Mouse (Mus musculus): Measurements from ENCODE around the gene Ndufb3.
"Not testable (repeated sequence)": the region's sequence is repeated elsewhere in the genome, so short reads cannot be mapped to it uniquely, and the experiment has no call there.

The Ndufb3 gene

DNA sequence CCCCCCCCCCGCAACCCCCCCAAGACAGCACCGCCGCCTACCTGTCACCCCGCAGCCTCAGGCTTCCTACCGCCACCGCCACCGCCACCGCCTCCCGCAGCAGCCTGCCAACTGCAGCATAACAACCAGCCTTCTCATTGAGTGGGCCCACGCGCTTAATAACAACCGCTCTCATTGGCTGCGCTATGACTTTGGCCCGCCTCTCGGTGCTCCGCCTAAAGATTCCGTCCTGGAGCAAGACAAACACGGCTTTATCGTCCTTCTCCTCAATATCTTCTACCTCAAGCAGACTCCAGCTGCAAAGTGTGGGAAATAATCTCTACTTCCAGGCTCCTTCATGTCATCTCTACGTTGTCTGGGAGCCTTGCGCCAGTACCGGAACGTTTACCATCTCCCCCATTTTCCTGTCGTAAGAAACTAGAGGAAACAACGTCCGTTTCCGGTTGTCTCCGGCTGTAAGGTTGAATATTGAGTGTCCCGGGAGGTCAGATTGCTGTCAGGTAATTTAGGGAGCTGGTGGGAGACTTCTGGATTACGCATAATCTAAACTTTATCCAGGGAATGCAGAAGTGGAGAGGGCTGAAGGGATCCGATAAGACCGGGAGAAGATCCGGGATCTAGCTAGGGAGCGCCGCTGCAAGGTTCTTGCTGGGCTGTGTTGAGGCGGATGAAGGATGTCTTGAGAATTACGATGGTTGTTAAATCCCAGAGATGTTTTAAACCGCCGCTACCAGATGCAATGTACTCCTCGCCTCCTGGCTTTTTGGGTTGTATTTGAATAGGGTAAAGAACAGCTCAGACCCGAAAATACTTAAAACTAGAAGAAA lies at the start of gene Ndufb3, which contains the start of gene Fam126b:
Gene Ndufb3, plus strand, starts transcription at position 214 of the 827 bp plus-strand sequence.
Gene Fam126b, minus strand, starts transcription at position 153 of the 827 bp plus-strand sequence.
- peak; percentile 82 to 88 for DNase-seq (ENCODE audit: low spot score in 2 of 2)

GRCm38 (mm10) chr1:58541386-58541785 lies 44.8 kb upstream of the Ndufb3 start:
- DNase-seq (ENCODE audit: low spot score in 2 of 2) = no peak

DNA sequence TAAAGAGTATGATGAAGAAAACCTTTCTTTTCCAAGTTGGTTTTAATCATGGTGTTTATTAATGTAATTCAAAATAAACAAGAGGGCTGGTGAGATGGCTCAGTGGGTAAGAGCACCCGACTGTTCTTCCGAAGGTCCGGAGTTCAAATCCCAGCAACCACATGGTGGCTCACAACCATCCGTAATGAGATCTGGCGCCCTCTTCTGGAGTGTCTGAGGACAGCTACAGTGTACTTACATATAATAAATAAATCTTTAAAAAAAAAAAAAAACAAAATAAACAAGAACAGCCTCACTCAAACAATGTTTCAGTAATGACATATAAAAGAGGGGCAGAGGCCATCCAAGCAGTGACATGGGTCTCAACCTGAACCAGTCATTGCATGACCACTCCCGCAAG lies 25.8 kb upstream of the Ndufb3 start:
- not testable (repeated sequence) for DNase-seq (ENCODE audit: low spot score in 2 of 2)

GRCm38 (mm10) chr1:58562455-58562854 lies 23.7 kb upstream of the Ndufb3 start:
- no peak for DNase-seq (ENCODE audit: low spot score in 2 of 2)

- DNase-seq (ENCODE audit: low spot score in 2 of 2) = no peak
Observed at GRCm38 (mm10) chr1:58564981-58565380, 21.2 kb upstream of the Ndufb3 start.

DNA sequence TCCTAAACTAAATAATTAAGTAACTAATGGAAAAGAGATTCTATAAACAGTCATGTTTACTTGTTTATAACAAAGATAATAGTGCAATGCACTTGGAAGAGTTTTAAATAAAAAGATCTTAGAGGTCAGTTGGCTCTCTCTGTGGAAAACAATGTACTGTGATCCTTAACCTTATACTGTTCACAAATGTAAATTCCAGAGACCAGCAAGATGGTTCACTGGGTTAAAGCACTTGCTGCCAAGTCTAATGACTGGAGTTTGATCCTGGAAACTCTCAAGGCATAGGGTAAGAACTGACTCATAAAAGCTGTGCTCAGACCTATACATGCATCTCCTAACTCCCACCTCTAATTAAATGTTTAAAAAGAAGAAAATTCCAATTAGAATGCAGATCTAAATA lies 19.6 kb upstream of the Ndufb3 start:
- DNase-seq (ENCODE audit: low spot score in 2 of 2) = no peak

DNA sequence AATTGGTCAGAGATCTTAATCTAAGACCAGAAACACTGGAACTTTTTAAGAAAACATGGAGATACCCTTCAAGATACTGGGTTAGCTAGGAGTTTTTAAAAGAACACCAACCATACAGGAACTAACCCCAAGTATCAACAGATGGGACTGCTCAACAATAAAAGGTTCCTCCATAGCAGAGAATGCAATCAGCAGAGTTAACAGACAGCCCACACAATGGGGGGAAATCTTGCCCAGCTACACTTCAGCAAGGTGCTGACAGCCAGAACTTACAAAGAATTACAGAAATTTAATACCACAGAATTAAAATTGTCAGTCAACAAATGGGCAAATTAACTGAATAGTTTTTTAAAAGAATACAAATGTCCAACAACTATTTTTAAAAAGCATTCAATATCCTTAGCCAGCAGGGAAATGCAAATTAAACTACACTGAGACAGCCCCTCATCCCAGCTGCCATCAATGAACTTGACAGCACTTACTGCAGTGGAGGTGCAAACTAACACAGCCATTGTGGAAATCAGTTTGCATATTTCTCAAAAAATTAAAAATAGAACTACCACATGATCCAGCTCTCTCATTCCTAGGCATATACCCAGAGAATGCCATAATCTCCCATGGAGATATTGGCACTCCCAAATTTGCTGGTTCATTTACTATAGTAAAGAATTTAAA lies 17.6 kb upstream of the Ndufb3 start:
- no peak for DNase-seq (ENCODE audit: low spot score in 2 of 2)

- DNase-seq (ENCODE audit: low spot score in 2 of 2) = no peak
Observed at GRCm38 (mm10) chr1:58570437-58570836, 15.7 kb upstream of the Ndufb3 start.

GRCm38 (mm10) chr1:58579179-58579578 lies 7.0 kb upstream of the Ndufb3 start:
- no peak for DNase-seq (ENCODE audit: low spot score in 2 of 2)

- no peak for DNase-seq (ENCODE audit: low spot score in 2 of 2)
Observed at GRCm38 (mm10) chr1:58582611-58583010, 3.6 kb upstream of the Ndufb3 start.

DNA sequence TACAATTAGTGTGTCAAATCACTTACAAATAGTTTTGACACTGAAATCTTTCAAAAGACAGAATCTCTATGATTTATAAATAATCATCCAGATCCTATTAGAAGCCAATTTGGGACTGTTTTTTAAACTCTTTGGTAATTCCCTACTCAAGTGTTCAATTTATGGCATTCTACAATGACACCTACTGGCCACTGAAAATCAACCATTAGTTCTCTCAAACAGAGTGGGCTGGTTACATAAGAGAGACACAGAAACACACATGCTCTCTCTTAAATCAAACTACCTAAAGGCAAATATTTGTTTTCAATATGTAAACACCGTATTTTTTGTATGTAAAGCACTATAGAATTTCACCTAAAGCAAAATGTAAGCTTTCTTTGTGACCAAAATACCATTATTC lies 1.9 kb upstream of the Ndufb3 start:
- no peak for DNase-seq (ENCODE audit: low spot score in 2 of 2)

DNA sequence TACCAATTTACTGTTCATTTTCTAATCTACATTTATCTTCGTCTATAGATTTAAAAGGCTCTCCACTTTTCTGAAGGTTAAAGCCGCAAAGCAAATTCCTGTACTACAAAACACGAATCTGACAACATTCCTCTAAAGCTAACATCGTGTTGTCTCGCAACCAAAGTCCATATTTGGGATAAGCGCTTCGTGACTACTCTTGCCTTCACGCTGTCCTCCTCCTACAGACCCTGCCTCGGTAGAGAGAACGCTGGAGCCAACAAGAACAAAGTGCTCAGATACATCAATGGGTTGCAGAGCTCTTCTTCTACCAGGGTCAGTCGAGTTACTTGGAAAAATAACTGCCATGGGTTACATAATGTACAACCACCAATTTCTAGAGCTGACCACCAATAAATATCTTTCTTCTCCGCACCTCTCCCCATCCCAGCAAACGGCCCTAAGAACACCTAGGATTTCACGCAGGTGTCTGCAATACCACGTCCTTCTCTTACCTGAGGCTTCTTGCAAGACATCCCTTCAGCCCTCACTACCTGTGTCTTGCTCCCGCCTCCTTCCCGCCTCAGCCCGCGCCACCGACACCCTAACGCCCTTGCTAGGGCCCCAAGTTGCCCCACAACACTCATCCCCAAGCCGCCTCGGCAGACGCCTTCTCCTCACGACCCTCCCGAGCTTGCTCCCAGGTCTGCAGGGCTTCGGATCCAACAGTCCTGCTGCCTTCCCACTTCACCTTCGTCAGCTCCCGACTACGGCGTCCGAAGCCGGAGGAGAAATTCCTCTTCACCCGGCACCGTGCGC lies 612 bp upstream of the Ndufb3 start:
- DNase-seq (ENCODE audit: low spot score in 2 of 2) = no peak

DNA sequence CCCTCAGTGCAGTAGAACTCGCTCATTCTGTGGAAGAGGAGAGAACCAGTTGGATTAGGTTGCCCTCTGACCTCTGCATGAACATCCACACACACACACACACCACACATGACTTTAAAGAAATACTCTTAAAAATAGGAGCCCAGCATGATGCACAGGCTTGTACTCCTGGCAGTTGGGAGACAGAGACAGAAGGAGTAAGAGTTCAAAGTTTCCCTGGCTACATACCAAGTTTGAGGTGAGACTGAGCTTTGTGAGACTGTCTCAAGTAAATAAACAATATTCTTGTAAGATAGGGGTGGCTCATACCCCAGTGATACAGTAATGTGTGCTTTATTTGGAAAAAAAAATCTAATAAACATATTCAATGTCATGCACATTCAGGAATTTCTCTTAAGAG lies 1.3 kb downstream of the Ndufb3 start:
- no peak for DNase-seq (ENCODE audit: low spot score in 2 of 2)

DNA sequence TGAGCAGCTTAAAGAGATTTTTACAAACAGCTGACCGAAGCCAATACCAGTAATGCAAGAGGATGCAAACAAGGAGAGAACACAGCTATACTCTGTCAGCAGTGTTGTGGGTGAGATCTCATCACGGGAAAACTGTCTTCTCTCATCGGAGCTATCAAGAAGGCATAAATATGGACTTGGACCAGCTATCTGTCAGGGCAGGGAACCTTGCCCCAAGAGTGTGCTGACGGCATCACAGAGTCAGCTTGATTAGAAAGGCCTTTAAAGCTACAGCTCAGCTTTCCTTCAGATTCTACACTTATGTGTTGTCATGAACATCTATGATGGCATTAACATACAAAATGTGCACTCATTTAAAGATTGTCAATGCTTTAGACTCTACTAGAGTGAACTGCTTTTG lies 16.5 kb downstream of the Ndufb3 start:
- no peak for DNase-seq (ENCODE audit: low spot score in 2 of 2)

DNA sequence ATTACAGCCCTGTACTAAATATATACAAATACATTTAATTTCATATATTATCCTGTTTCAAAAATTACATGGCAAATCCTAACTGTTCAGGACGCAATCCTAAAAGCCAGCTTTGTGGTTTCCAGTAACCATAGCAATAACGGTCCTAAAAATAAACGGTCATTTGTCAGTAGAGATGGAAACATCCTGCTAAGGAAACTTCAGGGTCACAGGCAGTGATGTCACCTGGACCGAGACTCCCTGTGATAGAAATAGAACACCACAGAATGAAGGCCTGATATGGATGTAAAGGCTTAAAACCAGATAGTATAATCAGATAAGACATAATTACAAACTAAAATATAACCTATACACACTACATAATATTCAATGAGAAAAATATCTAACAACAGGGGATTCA lies 17.6 kb downstream of the Ndufb3 start:
- no peak for DNase-seq (ENCODE audit: low spot score in 2 of 2)

- DNase-seq (ENCODE audit: low spot score in 2 of 2) = not testable (repeated sequence)
Observed at GRCm38 (mm10) chr1:58609591-58609990, 23.4 kb downstream of the Ndufb3 start.

GRCm38 (mm10) chr1:58610166-58610565 lies 24.0 kb downstream of the Ndufb3 start:
- DNase-seq (ENCODE audit: low spot score in 2 of 2) = no peak

DNA sequence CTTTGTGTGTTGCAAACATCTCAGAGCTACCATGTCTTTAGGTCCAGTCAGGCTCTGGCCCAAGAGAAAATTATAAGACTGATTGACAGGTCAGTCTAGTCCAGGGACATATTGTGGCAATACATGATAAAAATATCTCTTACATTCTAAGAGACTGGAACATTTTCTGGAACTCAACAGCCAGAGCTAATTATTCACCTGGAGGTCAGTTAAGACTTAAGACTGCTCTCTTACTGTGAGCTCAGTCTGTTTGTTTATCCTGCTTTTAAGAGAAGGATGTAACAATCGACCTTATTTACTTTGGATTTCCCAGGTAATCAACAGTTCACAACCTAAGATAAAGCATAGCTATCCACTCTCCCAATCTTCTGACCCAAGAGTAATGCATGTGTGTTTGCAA lies 24.4 kb downstream of the Ndufb3 start:
- DNase-seq (ENCODE audit: low spot score in 2 of 2) = no peak

DNA sequence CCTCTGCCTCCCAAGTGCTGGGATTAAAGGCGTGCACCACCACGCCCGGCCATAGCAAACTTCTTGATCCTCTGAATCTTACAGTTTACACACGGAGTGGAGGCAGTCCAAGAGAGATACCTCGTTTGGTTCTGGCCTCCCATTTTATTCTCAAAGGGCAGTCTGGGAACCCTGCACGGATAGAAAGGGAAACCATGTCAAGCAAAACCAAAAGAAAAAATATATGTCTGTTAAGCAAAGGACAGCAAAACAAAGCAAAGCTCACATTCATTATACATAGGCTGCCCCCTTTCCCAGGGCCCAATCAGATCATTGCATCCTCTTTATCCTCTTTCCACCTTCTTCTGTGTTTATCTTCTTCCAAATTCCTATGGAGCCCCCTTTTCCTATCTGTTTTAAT lies 27.6 kb downstream of the Ndufb3 start:
- peak in 1 of 2 experiments; percentile 73 for DNase-seq (ENCODE audit: low spot score in 2 of 2)

GRCm38 (mm10) chr1:58614424-58614823 lies 28.2 kb downstream of the Ndufb3 start:
- DNase-seq (ENCODE audit: low spot score in 2 of 2) = no peak

DNA sequence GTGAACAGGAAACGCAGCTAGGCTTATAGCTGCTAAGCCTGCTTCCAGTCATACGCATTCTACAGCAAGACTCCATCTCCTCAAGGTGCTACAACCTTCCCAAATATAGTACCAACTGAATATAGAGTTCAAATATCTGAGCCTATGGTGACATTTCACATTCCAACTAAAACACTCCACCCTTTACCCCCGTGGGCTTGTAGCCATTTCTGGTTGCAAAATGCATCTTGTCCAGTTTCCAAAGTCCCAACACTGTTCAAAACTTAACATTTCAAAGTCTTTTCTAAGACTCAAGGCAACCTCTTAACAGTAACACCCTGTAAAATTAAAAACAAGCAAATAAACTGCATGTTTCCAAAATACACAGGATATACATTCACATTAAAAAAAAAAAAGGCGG lies 29.0 kb downstream of the Ndufb3 start:
- DNase-seq (ENCODE audit: low spot score in 2 of 2) = no peak

GRCm38 (mm10) chr1:58616176-58616575 lies 30.0 kb downstream of the Ndufb3 start:
- DNase-seq (ENCODE audit: low spot score in 2 of 2) = no peak
